Mouse (Mus musculus) intestine, embryonic 14.5 days (tissue): Measurements from ENCODE around the gene Gab2. TPM values are rescaled to one million over a fixed set of nuclear protein-coding genes. Genes with fewer than 3 reads are reported as not detected.
A peak's percentile ranks its signal among the peaks of the same experiment; 100 is the strongest.

Experiments used
- ATAC-seq: fragments of 200-750 bp; cut with Nextera tagmentation; replicated peaks from 2 replicates; pipeline ENCODE4 v1.8.0; 2017; ENCODE audit warnings: low read depth, moderate number of reproducible peaks, moderate TSS enrichment, moderate library complexity; ENCODE audit not compliant: low FRiP score, low TSS enrichment
- DNase-seq: peaks from one replicate; pipeline ENCODE4 v3.0.0-alpha.2; 2018; ENCODE audit warnings: low spot score
- H3K27ac ChIP-seq: fragments of 300-500 bp; sonication (generic); 2 replicates; pipeline ENCODE4 v1.5.1; 2014; ENCODE audit warnings: low read depth, mild to moderate bottlenecking, control low read depth
- H3K27me3 ChIP-seq: fragments of 300-500 bp; sonication (generic); replicated peaks from 2 replicates; pipeline ENCODE4 v1.6.1; 2014; ENCODE audit warnings: low read length, control low read depth; ENCODE audit not compliant: control insufficient read depth, insufficient read depth
- H3K36me3 ChIP-seq: fragments of 300-500 bp; sonication (generic); 2 replicates; pipeline ENCODE4 v1.6.1; 2014; ENCODE audit warnings: low read length, control low read depth; ENCODE audit not compliant: control insufficient read depth, insufficient read depth
- H3K4me1 ChIP-seq: fragments of 300-500 bp; sonication (generic); replicated peaks from 2 replicates; pipeline ENCODE4 v1.6.1; 2014; ENCODE audit warnings: low read length, control low read depth, mixed read lengths; ENCODE audit not compliant: control insufficient read depth, insufficient read depth
- H3K4me2 ChIP-seq: fragments of 300-500 bp; sonication (generic); 2 replicates; pipeline ENCODE4 v1.6.1; 2014; ENCODE audit warnings: low read length
- H3K4me3 ChIP-seq: fragments of 300-500 bp; sonication (generic); 2 replicates; pipeline ENCODE4 v1.5.1; 2014; ENCODE audit warnings: low read depth, low read length, control low read depth, mixed read lengths
- H3K9ac ChIP-seq: fragments of 300-500 bp; sonication (generic); 2 replicates; pipeline ENCODE4 v1.6.1; 2014; ENCODE audit warnings: mild to moderate bottlenecking, low read length
- H3K9me3 ChIP-seq: fragments of 300-500 bp; sonication (generic); 2 replicates; pipeline ENCODE4 v1.6.1; 2016; ENCODE audit warnings: low read length, control low read depth; ENCODE audit not compliant: control insufficient read depth
- whole genome bisulfite sequencing: fragments of 180-500 bp; shearing (Covaris S2); extraction: QIAGEN DNeasy Blood & Tissue Kit; methylation state at CpG from one replicate; pipeline ENCODE4 v1.1.7; 2014; 5-methylcytosine and 5-hydroxymethylcytosine counted together
- polyA plus RNA-seq: library from polyadenylated mRNA; unstranded; fragments of >200 nt; fragmentation: Nextera tagmentation; extraction: Ambion mirVana; gene quantifications from 2 replicates; pipeline ENCODE4 v1.2.1, GENCODE M21; 2014

Gab2 gene
- polyA plus RNA-seq, 1 experiment from 2014 or later, result 7.9 TPM

- Histone ChIP-seq H3K4me1 (peaks cover 12% of the 10 kb centered on the region), H3K9me3 (no peaks in the 10 kb centered on the region), H3K4me2 (no peak overlapping the region), H3K27me3 (no peaks in the 10 kb centered on the region), H3K4me3 (no peak overlapping the region), H3K27ac (no peak overlapping the region), H3K9ac (no peak overlapping the region), H3K36me3 (no peaks in the 10 kb centered on the region)
- DNase-seq (no peak), ATAC-seq (no peak)
- WGBS, result 48% methylated on average over 1 of the region's 1 CpGs
Measured at GRCm38 (mm10) chr7:97171089-97171488, 89.7 kb downstream of the Gab2 start.

DNA sequence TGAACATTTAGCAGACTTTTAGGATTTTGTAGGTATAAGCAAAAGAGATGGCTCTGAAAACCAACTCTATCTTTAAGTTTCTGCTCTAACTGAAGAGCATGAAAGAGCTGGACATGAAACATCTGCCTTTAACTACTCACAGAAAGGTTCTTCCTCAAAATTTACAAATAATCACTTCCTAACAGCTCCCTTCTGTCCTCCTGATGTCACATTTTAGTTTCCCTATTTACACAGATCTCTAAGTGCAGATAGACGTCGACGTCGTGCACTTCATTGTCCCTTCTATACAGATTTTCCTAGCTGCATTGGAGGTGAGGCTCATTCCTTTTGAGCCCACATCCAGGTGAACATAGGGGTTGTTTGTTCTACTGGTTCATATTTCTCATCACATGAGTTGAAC, 90.3 kb downstream of the Gab2 start:
- ATAC-seq, result no peak
- 54% methylated on average over 4 of the region's 4 CpGs for WGBS

GRCm38 (mm10) chr7:97172126-97172525, 90.7 kb downstream of the Gab2 start:
- Histone ChIP-seq H3K4me3 (no peak overlapping the region), H3K36me3 (no peaks in the 10 kb centered on the region), H3K9ac (no peak overlapping the region), H3K27me3 (no peaks in the 10 kb centered on the region), H3K9me3 (no peaks in the 10 kb centered on the region), H3K4me2 (no peak overlapping the region), H3K4me1 (peaks cover 12% of the 10 kb centered on the region), H3K27ac (no peak overlapping the region; the same call in 1 of the 2 replicates)
- DNase-seq, result no peak
- no peak for ATAC-seq
- 70% methylated on average over 3 of the region's 3 CpGs for WGBS

More for the DNA sequence above, 90.3 kb downstream of the Gab2 start:
- no peaks in the 10 kb centered on the region for H3K9me3 ChIP-seq
- H3K27me3 ChIP-seq, result no peaks in the 10 kb centered on the region
- no peak overlapping the region; the same call in 1 of the 2 replicates for H3K27ac ChIP-seq
- no peaks in the 10 kb centered on the region for H3K36me3 ChIP-seq
- no peak overlapping the region for H3K4me3 ChIP-seq
- H3K4me1 ChIP-seq, result peaks cover 12% of the 10 kb centered on the region
- H3K9ac ChIP-seq, result no peak overlapping the region
- no peak for DNase-seq
- H3K4me2 ChIP-seq, result no peak overlapping the region

GRCm38 (mm10) chr7:97181931-97182330, 100.5 kb downstream of the Gab2 start:
- ATAC-seq (no peak), DNase-seq (no peak)
- H3K27ac ChIP-seq, result no peak overlapping the region
- no peaks in the 10 kb centered on the region for H3K36me3 ChIP-seq
- H3K27me3 ChIP-seq, result no peaks in the 10 kb centered on the region
- no peaks in the 10 kb centered on the region for H3K9me3 ChIP-seq
- H3K4me2 ChIP-seq, result no peak overlapping the region
- no peak overlapping the region for H3K4me3 ChIP-seq
- 67% methylated on average over 1 of the region's 1 CpGs for WGBS
- no peaks in the 10 kb centered on the region for H3K4me1 ChIP-seq
- no peak overlapping the region for H3K9ac ChIP-seq

DNA sequence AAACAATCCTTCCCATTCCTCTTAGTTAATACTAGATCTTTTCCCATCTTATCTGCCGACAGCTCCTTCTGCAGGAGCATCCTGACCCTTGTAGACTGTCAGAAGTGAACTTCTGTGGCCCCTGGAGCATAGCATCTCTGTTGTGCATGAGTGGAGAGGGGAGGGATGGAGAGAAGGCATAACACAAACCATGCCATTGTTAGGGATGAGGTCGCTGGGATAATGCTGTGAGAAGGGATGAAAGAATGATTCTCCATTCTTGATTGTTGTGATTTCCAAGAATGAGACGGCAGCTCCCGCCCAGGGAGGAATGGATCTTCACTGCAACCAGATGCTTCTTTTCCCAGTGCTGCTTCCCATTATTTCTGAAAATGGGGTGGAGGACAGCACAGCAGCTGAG, 102.0 kb downstream of the Gab2 start:
- H3K4me1 ChIP-seq, result no peaks in the 10 kb centered on the region
- H3K4me2 ChIP-seq, result no peak overlapping the region
- H3K9ac ChIP-seq, result no peak overlapping the region
- DNase-seq (no peak), ATAC-seq (no peak)
- H3K36me3 ChIP-seq, result no peaks in the 10 kb centered on the region
- WGBS, result 46% methylated on average over 4 of the region's 4 CpGs
- H3K27ac ChIP-seq, result 0 out of 2 replicates have a peak overlapping the region, but pooled peaks have one; percentile 5
- H3K9me3 ChIP-seq, result no peaks in the 10 kb centered on the region
- no peak overlapping the region for H3K4me3 ChIP-seq
- no peaks in the 10 kb centered on the region for H3K27me3 ChIP-seq

- H3K9me3 ChIP-seq, result no peaks in the 10 kb centered on the region
- H3K27me3 ChIP-seq, result no peaks in the 10 kb centered on the region
- H3K36me3 ChIP-seq, result no peaks in the 10 kb centered on the region
- ATAC-seq, result no peak
- 81% methylated on average over 1 of the region's 1 CpGs for WGBS
- H3K27ac ChIP-seq, result 0 out of 2 replicates have a peak overlapping the region, but pooled peaks have one; percentile 5
- no peak for DNase-seq
- no peak overlapping the region for H3K4me2 ChIP-seq
- H3K4me3 ChIP-seq, result no peak overlapping the region
- no peak overlapping the region for H3K9ac ChIP-seq
- H3K4me1 ChIP-seq, result no peaks in the 10 kb centered on the region
Measured at GRCm38 (mm10) chr7:97184005-97184404, 102.6 kb downstream of the Gab2 start.

DNA sequence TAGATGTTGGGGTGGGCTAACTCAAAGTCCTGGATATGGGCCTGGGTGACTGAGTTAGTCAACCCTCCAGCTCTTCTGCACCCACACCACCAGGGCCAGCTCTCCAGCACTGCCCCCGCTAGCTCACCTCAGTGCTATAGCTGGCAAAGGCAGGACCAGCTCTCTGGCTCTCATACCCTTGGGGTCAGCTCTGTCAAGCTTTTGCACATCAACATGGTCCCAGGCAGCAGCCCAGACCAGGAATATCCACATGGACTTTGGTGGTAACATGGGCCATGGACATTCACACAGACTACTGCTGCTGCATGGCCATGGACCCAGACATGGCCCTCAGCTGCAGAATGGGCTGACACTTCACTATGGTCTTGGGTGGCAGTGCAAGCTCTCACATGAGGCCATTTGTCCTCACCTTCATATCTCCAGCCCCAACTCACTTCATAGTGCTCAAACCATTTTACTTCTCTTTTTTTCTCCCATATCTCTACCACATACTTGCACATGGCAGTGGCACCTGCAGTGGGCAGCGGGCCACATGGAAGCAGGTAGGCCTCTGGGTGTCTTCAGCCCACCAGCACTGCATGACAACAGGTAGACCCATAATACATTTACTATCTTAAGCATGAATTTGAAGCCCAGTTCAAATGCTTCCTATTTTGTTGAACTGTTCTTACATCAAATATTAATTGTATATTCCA, 106.1 kb downstream of the Gab2 start:
- no peaks in the 10 kb centered on the region for H3K9me3 ChIP-seq
- DNase-seq, result no peak
- no peak for ATAC-seq
- no peak overlapping the region for H3K4me3 ChIP-seq
- no peak overlapping the region for H3K9ac ChIP-seq
- H3K4me1 ChIP-seq, result no peaks in the 10 kb centered on the region
- no peaks in the 10 kb centered on the region for H3K27me3 ChIP-seq
- WGBS, result 98% methylated on average over 2 of the region's 2 CpGs
- H3K36me3 ChIP-seq, result no peaks in the 10 kb centered on the region
- H3K4me2 ChIP-seq, result no peak overlapping the region
- H3K27ac ChIP-seq, result no peak overlapping the region

- 42% methylated on average over 1 of the region's 1 CpGs for WGBS
- ATAC-seq, result no peak
- Histone ChIP-seq H3K9me3 (no peaks in the 10 kb centered on the region), H3K4me2 (no peak overlapping the region), H3K4me3 (no peak overlapping the region), H3K36me3 (no peaks in the 10 kb centered on the region), H3K27ac (no peak overlapping the region), H3K4me1 (no peaks in the 10 kb centered on the region), H3K27me3 (no peaks in the 10 kb centered on the region), H3K9ac (no peak overlapping the region)
- no peak for DNase-seq
Measured at GRCm38 (mm10) chr7:97189116-97189515, 107.7 kb downstream of the Gab2 start.

DNA sequence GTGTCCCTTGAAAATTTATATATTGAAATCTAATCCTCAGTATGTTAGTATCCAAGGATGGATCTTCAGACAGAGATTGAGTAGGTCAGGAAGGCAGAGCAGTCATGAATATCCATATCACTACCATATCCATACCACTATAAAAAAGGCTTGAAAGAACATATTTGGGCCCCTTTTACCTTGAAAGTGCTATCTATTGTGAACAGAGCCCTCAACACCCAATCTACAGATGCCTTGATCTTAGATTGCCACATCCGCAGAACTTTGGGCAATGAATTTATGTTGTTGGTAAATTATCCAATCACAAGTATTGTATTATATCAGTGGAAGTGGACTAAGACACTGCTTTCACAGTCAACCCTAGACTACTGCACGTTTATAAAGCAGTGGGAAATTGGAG, 122.5 kb downstream of the Gab2 start:
- no peaks in the 10 kb centered on the region for H3K36me3 ChIP-seq
- ATAC-seq (no peak), DNase-seq (no peak)
- no peak overlapping the region for H3K4me3 ChIP-seq
- H3K9me3 ChIP-seq, result no peaks in the 10 kb centered on the region
- H3K9ac ChIP-seq, result no peak overlapping the region
- 80% methylated on average over 2 of the region's 2 CpGs for WGBS
- H3K27ac ChIP-seq, result no peak overlapping the region
- H3K27me3 ChIP-seq, result no peaks in the 10 kb centered on the region
- H3K4me2 ChIP-seq, result no peak overlapping the region
- H3K4me1 ChIP-seq, result no peaks in the 10 kb centered on the region; the same call in 1 of the 2 replicates
